Mouse (Mus musculus) ES-E14 (cell line): Measurements from ENCODE around the gene Tep1.

Source experiments
- ZC3H11A ChIP-seq: IDR thresholded peaks from 2 replicates; pipeline ENCODE4 v1.6.1; 2012; ENCODE audit warnings: low read depth, mild to moderate bottlenecking, inconsistent platforms, low read length, borderline replicate concordance
- ZNF384 ChIP-seq: IDR thresholded peaks from 2 replicates; pipeline ENCODE4 v1.6.1; 2012; ENCODE audit warnings: low read depth, low read length, inconsistent platforms

GRCm38 (mm10) chr14:50782166-50782565 lies 88.2 kb downstream of the Tep1 start:
- TF ChIP-seq ZNF384 (no peak), ZC3H11A (no peak)
